Mouse (Mus musculus): ENCODE measurements at regions not wholly inside any gene's neighbourhood (a gene's known extent, or its start where the extent isn't known, plus 50 kb on each side); places are given as distances from the start of the nearest gene placed in this dataset.

GRCm38 (mm10) chr8:89914076-89914475, 434.1 kb downstream of the Tox3 start:
- Histone ChIP-seq H3K4me3 (ENCODE audit: low read depth, low read length) (no peak overlapping the region), H3K9me3 (replicated peaks; ENCODE audit: control insufficient read depth, low read length) (no peaks in the 10 kb centered on the region), H3K27ac (ENCODE audit: low read length) (no peak overlapping the region), H3K4me1 (ENCODE audit: control insufficient read depth, low read depth, low read length) (no peaks in the 10 kb centered on the region), H3K27me3 (ENCODE audit: control insufficient read depth, insufficient read depth, low read depth, low read length) (no peaks in the 10 kb centered on the region), H3K9ac (ENCODE audit: low read depth, low read length) (no peak overlapping the region), H3K4me2 (ENCODE audit: low read depth, low read length) (no peak overlapping the region), H3K36me3 (ENCODE audit: control insufficient read depth, insufficient read depth) (no peaks in the 10 kb centered on the region)
- 76% methylated on average over 6 of the region's 6 CpGs for WGBS (ENCODE audit: insufficient replicate concordance)
- ATAC-seq (ENCODE audit: low read depth): no peak

- H3K27me3 ChIP-seq (ENCODE audit: control insufficient read depth, insufficient read depth, low read depth, low read length): no peaks in the 10 kb centered on the region
- no peaks in the 10 kb centered on the region for H3K9me3 ChIP-seq (replicated peaks; ENCODE audit: control insufficient read depth, low read length)
- ATAC-seq (ENCODE audit: low read depth): no peak
- 62% methylated on average over 6 of the region's 6 CpGs for WGBS (ENCODE audit: insufficient replicate concordance)
- H3K4me1 ChIP-seq (ENCODE audit: control insufficient read depth, low read depth, low read length): no peaks in the 10 kb centered on the region
- no peaks in the 10 kb centered on the region for H3K36me3 ChIP-seq (ENCODE audit: control insufficient read depth, insufficient read depth)
- H3K4me3 ChIP-seq (ENCODE audit: low read depth, low read length): no peak overlapping the region
- no peak overlapping the region for H3K9ac ChIP-seq (ENCODE audit: low read depth, low read length)
- no peak overlapping the region for H3K27ac ChIP-seq (ENCODE audit: low read length)
- no peak overlapping the region for H3K4me2 ChIP-seq (ENCODE audit: low read depth, low read length)
Measured at GRCm38 (mm10) chr8:89906200-89906599, 441.9 kb downstream of the Tox3 start.

GRCm38 (mm10) chr8:89905588-89905987, 442.6 kb downstream of the Tox3 start:
- Histone ChIP-seq H3K4me3 (ENCODE audit: low read depth, low read length) (no peak overlapping the region), H3K36me3 (ENCODE audit: control insufficient read depth, insufficient read depth) (no peaks in the 10 kb centered on the region), H3K9me3 (replicated peaks; ENCODE audit: control insufficient read depth, low read length) (no peaks in the 10 kb centered on the region), H3K9ac (ENCODE audit: low read depth, low read length) (no peak overlapping the region), H3K27me3 (ENCODE audit: control insufficient read depth, insufficient read depth, low read depth, low read length) (no peaks in the 10 kb centered on the region), H3K27ac (ENCODE audit: low read length) (no peak overlapping the region), H3K4me1 (ENCODE audit: control insufficient read depth, low read depth, low read length) (no peaks in the 10 kb centered on the region), H3K4me2 (ENCODE audit: low read depth, low read length) (no peak overlapping the region)
- ATAC-seq (ENCODE audit: low read depth): no peak
- 51% methylated on average over 3 of the region's 3 CpGs for WGBS (ENCODE audit: insufficient replicate concordance)

- H3K9ac ChIP-seq (ENCODE audit: low read depth, low read length): no peak overlapping the region
- WGBS (ENCODE audit: insufficient replicate concordance): 48% methylated on average over 1 of the region's 1 CpGs
- H3K27me3 ChIP-seq (ENCODE audit: control insufficient read depth, insufficient read depth, low read depth, low read length): no peaks in the 10 kb centered on the region
- H3K36me3 ChIP-seq (ENCODE audit: control insufficient read depth, insufficient read depth): no peaks in the 10 kb centered on the region
- H3K4me1 ChIP-seq (ENCODE audit: control insufficient read depth, low read depth, low read length): no peaks in the 10 kb centered on the region
- no peak for ATAC-seq (ENCODE audit: low read depth)
- no peak overlapping the region for H3K4me2 ChIP-seq (ENCODE audit: low read depth, low read length)
- no peak overlapping the region for H3K27ac ChIP-seq (ENCODE audit: low read length)
- no peak overlapping the region for H3K4me3 ChIP-seq (ENCODE audit: low read depth, low read length)
- no peaks in the 10 kb centered on the region for H3K9me3 ChIP-seq (replicated peaks; ENCODE audit: control insufficient read depth, low read length)
Measured at GRCm38 (mm10) chr8:89903346-89903745, 444.8 kb downstream of the Tox3 start.

DNA sequence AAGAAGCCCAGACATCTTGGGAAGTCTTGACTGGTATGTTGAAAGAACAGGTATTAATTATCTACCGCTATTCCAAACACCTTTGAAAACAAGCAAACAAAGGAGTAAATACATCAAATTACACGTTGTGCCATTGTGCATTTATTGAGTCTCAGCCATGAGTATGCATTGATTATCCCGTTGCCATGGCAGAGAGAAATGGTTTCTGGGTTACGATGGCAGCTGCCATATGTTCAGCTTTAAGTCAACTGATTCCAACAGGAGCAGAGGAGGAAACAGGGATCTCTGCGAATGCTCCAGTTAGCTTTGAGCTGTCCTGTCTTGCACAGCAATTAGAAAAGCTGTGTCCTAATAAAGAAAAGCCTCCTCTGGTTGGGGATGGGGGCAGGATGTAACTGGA, 475.4 kb downstream of the Tox3 start:
- H3K36me3 ChIP-seq (ENCODE audit: control insufficient read depth, insufficient read depth): no peaks in the 10 kb centered on the region

GRCm38 (mm10) chr8:89871966-89872365, 476.2 kb downstream of the Tox3 start:
- Histone ChIP-seq H3K4me3 (ENCODE audit: low read depth, low read length) (no peak overlapping the region), H3K36me3 (ENCODE audit: control insufficient read depth, insufficient read depth) (no peaks in the 10 kb centered on the region), H3K27ac (ENCODE audit: low read length) (no peak overlapping the region), H3K4me2 (ENCODE audit: low read depth, low read length) (no peak overlapping the region), H3K27me3 (ENCODE audit: control insufficient read depth, insufficient read depth, low read depth, low read length) (no peaks in the 10 kb centered on the region), H3K9ac (ENCODE audit: low read depth, low read length) (no peak overlapping the region), H3K4me1 (ENCODE audit: control insufficient read depth, low read depth, low read length) (no peaks in the 10 kb centered on the region), H3K9me3 (replicated peaks; ENCODE audit: control insufficient read depth, low read length) (no peaks in the 10 kb centered on the region)
- ATAC-seq (ENCODE audit: low read depth): no peak
- WGBS (ENCODE audit: insufficient replicate concordance): 49% methylated on average over 5 of the region's 5 CpGs

More for the DNA sequence above, 475.4 kb downstream of the Tox3 start:
- Histone ChIP-seq H3K4me1 (ENCODE audit: control insufficient read depth, low read depth, low read length) (no peaks in the 10 kb centered on the region), H3K4me2 (ENCODE audit: low read depth, low read length) (no peak overlapping the region), H3K4me3 (ENCODE audit: low read depth, low read length) (no peak overlapping the region), H3K9me3 (replicated peaks; ENCODE audit: control insufficient read depth, low read length) (no peaks in the 10 kb centered on the region), H3K27ac (ENCODE audit: low read length) (no peak overlapping the region), H3K27me3 (ENCODE audit: control insufficient read depth, insufficient read depth, low read depth, low read length) (no peaks in the 10 kb centered on the region), H3K9ac (ENCODE audit: low read depth, low read length) (no peak overlapping the region)
- no peak for ATAC-seq (ENCODE audit: low read depth)
- WGBS (ENCODE audit: insufficient replicate concordance): 63% methylated on average over 5 of the region's 5 CpGs

GRCm38 (mm10) chr8:89859813-89860212, 488.3 kb downstream of the Tox3 start:
- Histone ChIP-seq H3K27ac (ENCODE audit: low read length) (no peak overlapping the region), H3K4me1 (ENCODE audit: control insufficient read depth, low read depth, low read length) (no peaks in the 10 kb centered on the region), H3K27me3 (ENCODE audit: control insufficient read depth, insufficient read depth, low read depth, low read length) (no peaks in the 10 kb centered on the region), H3K9ac (ENCODE audit: low read depth, low read length) (no peak overlapping the region), H3K4me3 (ENCODE audit: low read depth, low read length) (no peak overlapping the region), H3K9me3 (replicated peaks; ENCODE audit: control insufficient read depth, low read length) (no peaks in the 10 kb centered on the region), H3K36me3 (ENCODE audit: control insufficient read depth, insufficient read depth) (no peaks in the 10 kb centered on the region), H3K4me2 (ENCODE audit: low read depth, low read length) (no peak overlapping the region)
- ATAC-seq (ENCODE audit: low read depth): no peak
- 56% methylated on average over 3 of the region's 3 CpGs for WGBS (ENCODE audit: insufficient replicate concordance)

DNA sequence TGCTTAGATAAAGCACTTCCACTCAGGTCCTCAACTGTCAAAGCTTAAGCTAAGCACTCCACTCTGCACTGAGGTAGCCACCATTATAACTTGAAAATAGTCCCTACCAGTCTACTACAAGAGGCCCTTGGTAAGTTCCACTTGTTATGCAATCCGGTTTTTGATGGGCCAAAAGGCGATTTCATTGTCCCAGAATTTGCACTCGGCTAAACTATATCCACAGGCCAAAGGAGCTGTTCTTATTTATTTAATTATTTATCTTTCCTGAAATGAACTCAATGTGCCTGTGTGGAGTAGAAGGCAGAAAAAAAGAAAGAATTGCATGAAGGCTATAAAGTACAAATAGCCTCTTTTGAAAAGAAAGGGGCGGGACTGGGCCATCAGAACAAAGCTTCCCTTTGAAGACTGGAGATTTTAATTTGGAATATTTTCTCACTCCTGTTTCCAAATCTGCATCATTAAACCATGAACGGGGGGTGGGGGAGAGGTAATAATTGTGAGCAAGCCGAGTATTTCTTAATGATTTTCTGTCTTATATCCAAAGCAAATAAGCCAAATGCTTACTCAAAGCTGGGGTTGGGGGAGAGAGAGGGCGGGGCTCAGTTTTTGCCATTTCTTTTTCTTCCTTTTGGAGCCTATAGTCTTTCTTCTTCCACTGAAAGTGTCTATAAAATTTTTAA, 489.3 kb downstream of the Tox3 start:
- Histone ChIP-seq H3K4me3 (ENCODE audit: low read depth, low read length) (no peak overlapping the region), H3K36me3 (ENCODE audit: control insufficient read depth, insufficient read depth) (no peaks in the 10 kb centered on the region), H3K4me2 (ENCODE audit: low read depth, low read length) (no peak overlapping the region), H3K4me1 (ENCODE audit: control insufficient read depth, low read depth, low read length) (no peaks in the 10 kb centered on the region), H3K27me3 (ENCODE audit: control insufficient read depth, insufficient read depth, low read depth, low read length) (no peaks in the 10 kb centered on the region), H3K9me3 (replicated peaks; ENCODE audit: control insufficient read depth, low read length) (no peaks in the 10 kb centered on the region), H3K9ac (ENCODE audit: low read depth, low read length) (no peak overlapping the region), H3K27ac (ENCODE audit: low read length) (no peak overlapping the region)
- 65% methylated on average over 7 of the region's 7 CpGs for WGBS (ENCODE audit: insufficient replicate concordance)
- ATAC-seq (ENCODE audit: low read depth): no peak

DNA sequence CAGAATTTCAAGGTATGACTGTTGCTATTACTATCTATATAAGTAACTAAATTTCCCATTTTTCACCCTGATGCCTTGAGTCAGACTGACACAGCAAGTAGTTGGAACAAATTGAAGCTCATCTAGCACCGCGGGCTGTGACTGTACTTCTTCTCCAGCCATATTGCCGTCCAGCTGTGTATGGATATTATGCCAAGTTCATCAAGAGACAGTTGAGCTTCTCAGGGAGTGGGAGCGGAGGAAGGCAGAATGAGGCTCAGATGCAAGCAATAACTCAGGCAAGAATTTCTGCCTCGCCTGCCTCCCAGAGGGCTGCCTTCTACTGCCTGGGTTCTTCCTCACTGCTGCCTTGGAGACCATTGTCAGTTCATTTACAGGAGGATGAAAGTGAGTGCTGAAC, 492.6 kb downstream of the Tox3 start:
- H3K4me3 ChIP-seq (ENCODE audit: low read depth, low read length): no peak overlapping the region
- no peaks in the 10 kb centered on the region for H3K36me3 ChIP-seq (ENCODE audit: control insufficient read depth, insufficient read depth)
- no peaks in the 10 kb centered on the region for H3K27me3 ChIP-seq (ENCODE audit: control insufficient read depth, insufficient read depth, low read depth, low read length)
- 76% methylated on average over 5 of the region's 5 CpGs for WGBS (ENCODE audit: insufficient replicate concordance)
- H3K4me2 ChIP-seq (ENCODE audit: low read depth, low read length): no peak overlapping the region
- no peaks in the 10 kb centered on the region for H3K9me3 ChIP-seq (replicated peaks; ENCODE audit: control insufficient read depth, low read length)
- no peaks in the 10 kb centered on the region for H3K4me1 ChIP-seq (ENCODE audit: control insufficient read depth, low read depth, low read length)
- H3K9ac ChIP-seq (ENCODE audit: low read depth, low read length): no peak overlapping the region
- ATAC-seq (ENCODE audit: low read depth): no peak
- no peak overlapping the region for H3K27ac ChIP-seq (ENCODE audit: low read length)
